Comparison of ENCODE assay signal across 8 mouse cellular contexts in genomic region chr7:73594492-73595139, GRCm38 (mm10). TPM values are rescaled to one million over a fixed set of nuclear protein-coding genes. Genes with fewer than 3 reads are reported as not detected.
A peak's percentile ranks its signal among the peaks of the same experiment; 100 is the strongest.
DNase-seq lines count a peak whose midpoint lies in the region; ATAC-seq and TF ChIP-seq lines count a peak whose summit lies in the region.

No protein-coding gene starts in this region.

- H3K27me3 ChIP-seq in heart, embryonic 11.5 days (ENCODE audit: control insufficient read depth, insufficient read depth, low read length), result no peaks in the 10 kb centered on the region
- H3K27me3 ChIP-seq in midbrain, embryonic 16.5 days (ENCODE audit: control insufficient read depth, insufficient read depth, low read depth, low read length), result no peaks in the 10 kb centered on the region

- no peaks in the 10 kb centered on the region for H3K9me3 ChIP-seq in heart, embryonic 11.5 days (replicated peaks; ENCODE audit: control insufficient read depth, low read length)
- no peaks in the 10 kb centered on the region for H3K9me3 ChIP-seq in midbrain, embryonic 16.5 days (replicated peaks; ENCODE audit: control insufficient read depth, low read length, poor library complexity, severe bottlenecking)

- ATAC-seq in heart, embryonic 11.5 days (replicated peaks; ENCODE audit: insufficient number of reproducible peaks, low FRiP score, low TSS enrichment), result no peak
- no peak for ATAC-seq in midbrain, embryonic 16.5 days

- peaks cover 23% of the 10 kb centered on the region for H3K4me1 ChIP-seq in heart, embryonic 11.5 days (ENCODE audit: control insufficient read depth, insufficient read depth, low read length)
- H3K4me1 ChIP-seq in midbrain, embryonic 16.5 days (ENCODE audit: control insufficient read depth, insufficient read depth, low read length), result peaks cover 36% of the 10 kb centered on the region

- DNase-seq in left cerebral cortex, adult 2 months (ENCODE audit: extremely low spot score in 1 of 2, low spot score in 2 of 2), result no peak
- no peak for DNase-seq in left cerebral cortex, postnatal 25 days (ENCODE audit: low spot score in 2 of 2)
- DNase-seq in cerebellum, postnatal 14 days, result peak; percentile 57 to 65
- DNase-seq in kidney, postnatal 4 days, result peak; percentile 58 to 70
- DNase-seq in left cerebral cortex, postnatal 36 days (ENCODE audit: low spot score in 2 of 2), result no peak
- DNase-seq in left cerebral cortex, adult 9 months (ENCODE audit: low spot score in 2 of 2), result no peak

- peak overlapping the region; percentile 72 for H3K4me2 ChIP-seq in heart, embryonic 11.5 days
- peak overlapping the region; percentile 78 for H3K4me2 ChIP-seq in midbrain, embryonic 16.5 days (ENCODE audit: low read length)

- H3K36me3 ChIP-seq in heart, embryonic 11.5 days (ENCODE audit: control insufficient read depth, insufficient read depth, low read length), result no peaks in the 10 kb centered on the region
- no peaks in the 10 kb centered on the region for H3K36me3 ChIP-seq in midbrain, embryonic 16.5 days (ENCODE audit: control insufficient read depth, insufficient read depth, low read length)

- intact Hi-C loops in left cerebral cortex, adult 2 months (cut with DNase I), result no loop called here
- intact Hi-C loops in left cerebral cortex, postnatal 25 days (cut with DNase I), result loop anchor here (1.0 to 2.0 kb wide), 2 partner anchors 24 to 36 kb away; no protein-coding TSS in a partner anchor
- intact Hi-C loops in left cerebral cortex, postnatal 36 days (cut with DNase I), result loop anchor here (5.0 kb wide), 1 partner anchor 37 kb away; no protein-coding TSS in a partner anchor

- peak overlapping the region; percentile 48 for H3K4me3 ChIP-seq in left cerebral cortex, adult 2 months
- H3K4me3 ChIP-seq in heart, embryonic 11.5 days (ENCODE audit: low read depth, low read length), result peak overlapping the region; percentile 33
- peak overlapping the region; percentile 32 for H3K4me3 ChIP-seq in midbrain, embryonic 16.5 days (ENCODE audit: low read depth, low read length)

- TF ChIP-seq CTCF in left cerebral cortex, adult 2 months (IDR thresholded peaks at IDR 0.05), result no peak

- H3K9ac ChIP-seq in heart, embryonic 11.5 days (ENCODE audit: low read depth, low read length), result peak overlapping the region; percentile 68
- H3K9ac ChIP-seq in midbrain, embryonic 16.5 days (ENCODE audit: low read depth, low read length), result peak overlapping the region; percentile 72

- under 1% methylated on average over 14 of the region's 14 CpGs for WGBS in heart, embryonic 11.5 days (ENCODE audit: insufficient replicate concordance)
- 2% methylated on average over 14 of the region's 14 CpGs for WGBS in midbrain, embryonic 16.5 days

- H3K27ac ChIP-seq in left cerebral cortex, adult 2 months, result peak overlapping the region; percentile 93
- peak overlapping the region; percentile 98 for H3K27ac ChIP-seq in heart, embryonic 11.5 days (ENCODE audit: low read depth, low read length)
- peak overlapping the region; percentile 91 for H3K27ac ChIP-seq in midbrain, embryonic 16.5 days (ENCODE audit: low read length)

RNA-seq across cellular contexts. Expression of gene Chd2, which starts 53.0 kb away (rescaled TPM):
- total RNA-seq in left cerebral cortex, adult 2 months (2021), result 10 to 100 TPM; 57.4 to 60.3 TPM
- total RNA-seq in left cerebral cortex, postnatal 25 days (2021), result 10 to 100 TPM; 45.7 to 57.4 TPM
- 43.6 and 45.6 TPM in 2 replicates for polyA plus RNA-seq in heart, embryonic 11.5 days (2014; fragmentation: Nextera tagmentation; extraction: Ambion mirVana)
- 44.8 and 49.0 TPM in 2 replicates for polyA plus RNA-seq in midbrain, embryonic 16.5 days (2015; fragmentation: Nextera tagmentation; extraction: Ambion mirVana)
- total RNA-seq in left cerebral cortex, postnatal 36 days (2021), result 10 to 100 TPM; 35.8 to 59.8 TPM

Comparison
In these comparisons a context has a peak if more than half of its experiments do, and no peak if none do; other contexts are left out.
1. DNase-seq: peak in cerebellum, postnatal 14 days (2 of 2) and kidney, postnatal 4 days (2 of 2); none in left cerebral cortex, adult 2 months (0 of 2), left cerebral cortex, postnatal 25 days (0 of 2), left cerebral cortex, postnatal 36 days (0 of 2) and left cerebral cortex, adult 9 months (0 of 2).
2. Peak in every context shown above with its lines, with median percentiles within 50 percentile points of each other: H3K27ac ChIP-seq and H3K4me3 ChIP-seq.